Mouse (Mus musculus) liver, embryonic 13.5 days (tissue): ENCODE results near the gene Gm5485. TPM values are rescaled to one million over a fixed set of nuclear protein-coding genes. Genes with fewer than 3 reads are reported as not detected.

Source experiments
- ATAC-seq: fragments of 200-750 bp; cut with Nextera tagmentation; 2 replicates; pipeline ENCODE4 v1.8.0; 2017; ENCODE audit warnings: low read depth, mild to moderate bottlenecking, moderate number of reproducible peaks, moderate library complexity
- DNase-seq: peaks from one replicate; pipeline ENCODE4 v3.0.0; 2022
- H3K27ac ChIP-seq: fragments of 300-500 bp; sonication (generic); 2 replicates; pipeline ENCODE4 v1.5.1; 2015; ENCODE audit warnings: moderate library complexity, mild to moderate bottlenecking, inconsistent platforms
- H3K27me3 ChIP-seq: fragments of 300-500 bp; sonication (generic); 2 replicates; pipeline ENCODE4 v1.6.1; 2015; ENCODE audit warnings: mild to moderate bottlenecking, inconsistent platforms
- H3K36me3 ChIP-seq: fragments of 300-500 bp; sonication (generic); 2 replicates; pipeline ENCODE4 v1.6.1; 2015; ENCODE audit warnings: mild to moderate bottlenecking, inconsistent platforms
- H3K4me1 ChIP-seq: fragments of 300-500 bp; sonication (generic); replicated peaks from 2 replicates; pipeline ENCODE4 v1.6.1; 2015; ENCODE audit warnings: inconsistent platforms
- H3K4me2 ChIP-seq: fragments of 300-500 bp; sonication (generic); 2 replicates; pipeline ENCODE4 v1.6.1; 2015; ENCODE audit warnings: inconsistent platforms, mild to moderate bottlenecking, moderate library complexity
- H3K4me3 ChIP-seq: fragments of 300-500 bp; sonication (generic); replicated peaks from 2 replicates; pipeline ENCODE4 v1.5.1; 2015; ENCODE audit warnings: mild to moderate bottlenecking, inconsistent platforms
- H3K9ac ChIP-seq: fragments of 300-500 bp; sonication (generic); 2 replicates; pipeline ENCODE4 v1.6.1; 2015; ENCODE audit warnings: mild to moderate bottlenecking, inconsistent platforms
- H3K9me3 ChIP-seq: fragments of 300-500 bp; sonication (generic); replicated peaks from 2 replicates; pipeline ENCODE4 v1.6.1; 2016; ENCODE audit warnings: inconsistent platforms
- WGBS: fragments of 180-500 bp; shearing (Covaris S2); methylation state at CpG from one replicate; pipeline ENCODE4 v1.1.7; 2015; ENCODE audit not compliant: insufficient replicate concordance; 5-methylcytosine and 5-hydroxymethylcytosine counted together
- polyA plus RNA-seq: library from polyadenylated mRNA; unstranded; fragments of >200 nt; fragmentation: Nextera tagmentation; extraction: Ambion mirVana; gene quantifications from 2 replicates; pipeline ENCODE4 v1.2.1, GENCODE M21; 2015

The Gm5485 gene
- polyA plus RNA-seq = not detected in 2 replicates

DNA sequence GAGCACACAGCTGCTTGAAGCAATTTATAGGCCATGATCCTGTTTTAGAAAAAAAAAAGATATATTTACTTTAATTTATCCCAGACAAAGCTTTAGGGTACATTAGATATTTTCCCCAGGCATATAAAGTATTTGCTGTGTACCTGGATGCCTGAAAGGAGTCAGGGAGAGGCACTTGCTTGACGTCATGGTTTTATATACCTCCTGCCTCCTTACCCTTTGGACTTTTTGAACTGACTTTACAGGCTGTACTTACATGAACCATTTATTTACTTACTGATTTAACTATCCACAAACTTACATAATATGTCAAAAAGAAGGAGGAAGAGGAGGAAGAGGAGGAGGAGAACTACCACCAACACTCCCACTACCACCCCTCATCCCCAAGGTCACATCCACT is at the start of gene Gm5485:
Gm5485 (minus strand) TSS at position 171 of the 400 bp plus-strand sequence.
- Histone ChIP-seq H3K4me3 (no peak within 1 kb of the TSS), H3K9ac (no peak within 1 kb of the TSS), H3K27ac (no peak within 1 kb of the TSS), H3K27me3 (no peaks in the 10 kb centered on the region), H3K9me3 (no peaks in the 10 kb centered on the region), H3K36me3 (no peaks in the 10 kb centered on the region), H3K4me1 (no peaks in the 10 kb centered on the region), H3K4me2 (no peak within 1 kb of the TSS)
- no peak for ATAC-seq
- no peak for DNase-seq
- WGBS = 54% methylated on average over 1 of the region's 1 CpGs

DNA sequence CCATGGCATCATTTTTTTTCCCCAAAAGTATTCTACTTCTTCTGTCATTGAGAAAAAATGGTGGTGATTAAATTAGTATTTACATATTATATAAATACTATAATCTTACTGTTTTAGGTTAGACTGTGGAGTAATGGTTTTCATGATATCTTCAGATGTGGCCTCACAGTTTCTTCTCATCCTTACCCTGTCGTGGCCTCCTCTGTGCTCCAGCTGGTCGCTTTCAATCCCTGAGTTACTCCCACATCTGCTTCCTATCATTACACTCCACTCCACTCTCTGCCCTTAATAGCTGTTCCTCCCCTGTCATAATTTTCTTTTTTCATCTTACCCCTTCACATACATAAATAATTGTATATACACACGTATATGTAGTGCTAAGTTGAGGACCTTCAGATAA is 41.0 kb upstream of the Gm5485 start:
- no peak for ATAC-seq
- DNase-seq = no peak
- Histone ChIP-seq H3K4me2 (no peak overlapping the region), H3K4me1 (no peaks in the 10 kb centered on the region), H3K36me3 (no peaks in the 10 kb centered on the region), H3K27ac (no peak overlapping the region), H3K9ac (no peak overlapping the region), H3K27me3 (no peaks in the 10 kb centered on the region), H3K9me3 (no peaks in the 10 kb centered on the region), H3K4me3 (no peak overlapping the region)
- 56% methylated on average over 3 of the region's 3 CpGs for WGBS

- WGBS = 60% methylated on average over 8 of the region's 8 CpGs
- no peak overlapping the region for H3K4me3 ChIP-seq
- no peak overlapping the region for H3K27ac ChIP-seq
- no peaks in the 10 kb centered on the region for H3K36me3 ChIP-seq
- H3K4me1 ChIP-seq = no peaks in the 10 kb centered on the region
- no peaks in the 10 kb centered on the region for H3K27me3 ChIP-seq
- H3K4me2 ChIP-seq = no peak overlapping the region
- H3K9me3 ChIP-seq = no peaks in the 10 kb centered on the region
- no peak overlapping the region for H3K9ac ChIP-seq
- ATAC-seq (no peak), DNase-seq (no peak)
These were observed 34.1 kb upstream of the Gm5485 start for GRCm38 (mm10) chr16:48446161-48446925.

GRCm38 (mm10) chr16:48444589-48444988 is 32.4 kb upstream of the Gm5485 start:
- Histone ChIP-seq H3K27ac (no peak overlapping the region), H3K27me3 (no peaks in the 10 kb centered on the region), H3K9me3 (no peaks in the 10 kb centered on the region), H3K9ac (no peak overlapping the region), H3K4me3 (no peak overlapping the region), H3K36me3 (no peaks in the 10 kb centered on the region), H3K4me2 (no peak overlapping the region), H3K4me1 (no peaks in the 10 kb centered on the region)
- 72% methylated on average over 5 of the region's 5 CpGs for WGBS
- no peak for ATAC-seq
- no peak for DNase-seq

DNA sequence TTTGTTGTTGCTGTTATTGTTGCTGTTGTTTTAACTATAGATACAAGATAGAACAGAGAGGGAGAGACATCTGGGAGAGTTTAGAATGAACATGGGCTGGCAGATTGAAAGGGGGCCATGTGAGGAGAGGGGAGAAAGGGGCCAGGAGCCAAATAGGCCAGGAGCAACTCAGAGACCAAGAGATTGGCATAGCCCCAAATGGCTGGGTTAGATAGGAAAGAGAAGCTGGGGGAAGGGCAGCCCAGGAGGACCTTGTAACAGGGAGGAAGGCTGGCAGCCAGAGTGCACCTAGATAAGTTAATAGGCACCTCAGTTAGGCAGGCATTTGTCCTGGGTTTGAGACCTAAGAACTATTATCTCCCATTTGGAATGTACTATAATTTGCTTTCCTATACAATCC is 25.3 kb upstream of the Gm5485 start:
- ATAC-seq (no peak), DNase-seq (no peak)
- no peaks in the 10 kb centered on the region for H3K9me3 ChIP-seq
- no peaks in the 10 kb centered on the region for H3K36me3 ChIP-seq
- no peak overlapping the region for H3K27ac ChIP-seq
- H3K4me2 ChIP-seq = no peak overlapping the region
- H3K4me1 ChIP-seq = no peaks in the 10 kb centered on the region
- H3K4me3 ChIP-seq = no peak overlapping the region
- no peak overlapping the region for H3K9ac ChIP-seq
- no peaks in the 10 kb centered on the region for H3K27me3 ChIP-seq

DNA sequence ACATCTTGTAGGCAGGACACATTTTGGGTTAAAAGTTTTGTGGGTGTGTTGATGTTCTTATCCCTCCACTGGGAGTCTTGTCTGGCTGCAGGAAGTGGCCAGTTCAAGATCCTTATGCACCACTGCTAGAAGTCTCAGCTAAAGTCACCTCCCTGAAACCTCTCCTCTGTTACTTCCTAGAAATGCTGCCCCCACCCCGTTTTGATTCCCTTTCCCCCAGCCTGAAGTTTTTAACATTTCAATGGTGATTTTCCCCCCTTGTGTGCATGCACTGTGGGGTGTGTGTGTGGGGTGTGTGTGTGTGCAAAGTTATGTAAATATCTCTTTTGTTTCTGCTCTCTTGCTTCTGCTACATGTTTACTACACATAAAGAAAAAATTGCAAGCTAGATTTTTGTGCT is 23.2 kb upstream of the Gm5485 start:
- Histone ChIP-seq H3K4me3 (no peak overlapping the region), H3K9me3 (no peaks in the 10 kb centered on the region), H3K27ac (no peak overlapping the region), H3K27me3 (no peaks in the 10 kb centered on the region), H3K36me3 (no peaks in the 10 kb centered on the region), H3K4me1 (no peaks in the 10 kb centered on the region), H3K4me2 (no peak overlapping the region), H3K9ac (no peak overlapping the region)
- DNase-seq (no peak), ATAC-seq (no peak)
- 4% methylated on average over 1 of the region's 1 CpGs for WGBS

DNA sequence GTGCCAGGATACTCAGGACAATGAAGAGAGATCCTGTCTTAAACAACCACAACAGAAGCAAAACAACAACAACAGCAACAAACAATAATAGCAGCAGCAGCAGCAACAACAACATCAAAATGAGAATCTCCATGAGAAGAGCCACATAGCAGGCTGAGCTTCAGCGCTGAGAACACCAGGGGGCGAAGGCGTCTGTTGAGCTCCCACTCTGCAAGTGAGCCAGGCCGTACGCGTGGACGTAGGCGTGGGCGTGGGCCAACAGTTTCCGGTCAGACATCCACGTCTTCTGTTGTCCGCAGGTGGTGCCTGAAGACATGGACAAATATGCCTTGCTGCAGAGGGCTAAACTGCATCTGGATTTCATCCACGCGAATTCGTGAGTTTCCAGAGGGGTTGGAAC is 18.8 kb upstream of the Gm5485 start, which contains the start of gene Morc1:
Morc1 (plus strand) TSS at position 211 of the 400 bp plus-strand sequence.
- Histone ChIP-seq H3K36me3 (no peaks in the 10 kb centered on the region), H3K9ac (no peak within 1 kb of the TSS), H3K4me3 (no peak within 1 kb of the TSS), H3K9me3 (no peaks in the 10 kb centered on the region), H3K4me2 (no peak within 1 kb of the TSS), H3K27ac (no peak within 1 kb of the TSS), H3K4me1 (no peaks in the 10 kb centered on the region), H3K27me3 (no peaks in the 10 kb centered on the region)
- 84% methylated on average over 15 of the region's 15 CpGs for WGBS
- ATAC-seq = no peak
- no peak for DNase-seq

GRCm38 (mm10) chr16:48429427-48429826 is 17.2 kb upstream of the Gm5485 start:
- no peaks in the 10 kb centered on the region for H3K27me3 ChIP-seq
- no peak for ATAC-seq
- H3K9me3 ChIP-seq = no peaks in the 10 kb centered on the region
- H3K4me3 ChIP-seq = no peak overlapping the region
- H3K4me1 ChIP-seq = no peaks in the 10 kb centered on the region
- no peak overlapping the region for H3K27ac ChIP-seq
- no peak overlapping the region for H3K4me2 ChIP-seq
- H3K9ac ChIP-seq = no peak overlapping the region
- 72% methylated on average over 1 of the region's 1 CpGs for WGBS
- no peaks in the 10 kb centered on the region for H3K36me3 ChIP-seq
- no peak for DNase-seq

DNA sequence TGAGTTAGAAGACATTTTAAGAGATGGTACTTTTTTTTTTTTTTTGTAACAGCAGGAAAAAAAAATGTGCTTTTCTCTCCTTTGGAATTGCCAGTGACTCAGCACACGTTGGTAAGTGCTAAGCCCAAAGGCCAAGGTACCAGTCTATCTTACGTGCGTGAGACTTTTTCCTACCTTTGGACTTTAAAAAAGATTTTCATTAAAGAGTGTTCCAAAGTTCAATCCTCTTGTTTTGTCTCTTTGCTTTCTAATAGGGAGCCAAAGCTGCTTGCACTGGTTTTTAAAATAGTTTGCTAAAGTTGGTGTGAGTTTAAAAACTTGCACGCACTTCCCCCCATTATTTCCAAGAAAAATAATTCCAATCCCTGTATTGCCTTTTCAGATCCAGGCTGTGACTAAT is 11.9 kb upstream of the Gm5485 start:
- Histone ChIP-seq H3K4me1 (no peaks in the 10 kb centered on the region), H3K4me2 (no peak overlapping the region), H3K36me3 (no peaks in the 10 kb centered on the region), H3K9me3 (no peaks in the 10 kb centered on the region), H3K4me3 (no peak overlapping the region), H3K9ac (no peak overlapping the region), H3K27ac (no peak overlapping the region), H3K27me3 (no peaks in the 10 kb centered on the region)
- 78% methylated on average over 4 of the region's 4 CpGs for WGBS
- no peak for ATAC-seq
- DNase-seq = no peak

- H3K4me3 ChIP-seq = no peak overlapping the region
- H3K4me1 ChIP-seq = no peaks in the 10 kb centered on the region
- H3K9ac ChIP-seq = no peak overlapping the region
- no peaks in the 10 kb centered on the region for H3K27me3 ChIP-seq
- DNase-seq = no peak
- H3K9me3 ChIP-seq = no peaks in the 10 kb centered on the region
- H3K27ac ChIP-seq = no peak overlapping the region
- ATAC-seq = no peak
- WGBS = 24% methylated on average over 2 of the region's 2 CpGs
- H3K4me2 ChIP-seq = no peak overlapping the region
- H3K36me3 ChIP-seq = no peaks in the 10 kb centered on the region
These were observed 10.3 kb upstream of the Gm5485 start for GRCm38 (mm10) chr16:48422501-48422900.

- no peak overlapping the region for H3K4me2 ChIP-seq
- 18% methylated on average over 2 of the region's 2 CpGs for WGBS
- no peaks in the 10 kb centered on the region for H3K9me3 ChIP-seq
- H3K27me3 ChIP-seq = no peaks in the 10 kb centered on the region
- no peak overlapping the region for H3K27ac ChIP-seq
- no peak for ATAC-seq
- H3K36me3 ChIP-seq = no peaks in the 10 kb centered on the region
- DNase-seq = no peak
- no peak overlapping the region for H3K9ac ChIP-seq
- no peak overlapping the region for H3K4me3 ChIP-seq
- H3K4me1 ChIP-seq = no peaks in the 10 kb centered on the region
These were observed 6.8 kb upstream of the Gm5485 start for GRCm38 (mm10) chr16:48419035-48419434.

GRCm38 (mm10) chr16:48418557-48418956 is 6.3 kb upstream of the Gm5485 start:
- Histone ChIP-seq H3K27me3 (no peaks in the 10 kb centered on the region), H3K4me2 (no peak overlapping the region), H3K4me1 (no peaks in the 10 kb centered on the region), H3K9ac (no peak overlapping the region), H3K4me3 (no peak overlapping the region), H3K9me3 (no peaks in the 10 kb centered on the region), H3K36me3 (no peaks in the 10 kb centered on the region), H3K27ac (no peak overlapping the region)
- DNase-seq = no peak
- no peak for ATAC-seq
- 56% methylated on average over 3 of the region's 3 CpGs for WGBS
